Mouse (Mus musculus) neural tube, embryonic 12.5 days (tissue): Measurements from ENCODE around the gene Rnf6. TPM values are rescaled to one million over a fixed set of nuclear protein-coding genes. Genes with fewer than 3 reads are reported as not detected.

Experiments
- ATAC-seq: fragments of 200-750 bp; cut with Nextera tagmentation; 2 replicates; pipeline ENCODE4 v1.8.0; 2017; ENCODE audit warnings: low read depth, mild to moderate bottlenecking, moderate TSS enrichment, moderate library complexity; ENCODE audit not compliant: low FRiP score
- H3K27ac ChIP-seq: fragments of 300-500 bp; sonication (generic); 2 replicates; pipeline ENCODE4 v1.5.1; 2016
- H3K27me3 ChIP-seq: fragments of 300-500 bp; sonication (generic); replicated peaks from 2 replicates; pipeline ENCODE4 v1.6.1; 2016; ENCODE audit warnings: mild to moderate bottlenecking
- H3K36me3 ChIP-seq: fragments of 300-500 bp; sonication (generic); 2 replicates; pipeline ENCODE4 v1.6.1; 2016; ENCODE audit warnings: mild to moderate bottlenecking
- H3K4me1 ChIP-seq: fragments of 300-500 bp; sonication (generic); 2 replicates; pipeline ENCODE4 v1.6.1; 2016
- H3K4me2 ChIP-seq: fragments of 300-500 bp; sonication (generic); replicated peaks from 2 replicates; pipeline ENCODE4 v1.6.1; 2016; ENCODE audit warnings: mild to moderate bottlenecking
- H3K4me3 ChIP-seq: fragments of 300-500 bp; sonication (generic); 2 replicates; pipeline ENCODE4 v1.5.1; 2016
- H3K9ac ChIP-seq: fragments of 300-500 bp; sonication (generic); 2 replicates; pipeline ENCODE4 v1.6.1; 2016; ENCODE audit warnings: mild to moderate bottlenecking
- H3K9me3 ChIP-seq: fragments of 300-500 bp; sonication (generic); 2 replicates; pipeline ENCODE4 v1.6.1; 2016; ENCODE audit warnings: mild to moderate bottlenecking
- WGBS: fragments of 180-500 bp; shearing (Covaris S2); methylation state at CpG from one replicate; pipeline ENCODE4 v1.1.7; 2016; 5-methylcytosine and 5-hydroxymethylcytosine counted together
- polyA plus RNA-seq: library from polyadenylated mRNA; unstranded; fragments of >200 nt; fragmentation: Nextera tagmentation; extraction: Ambion mirVana; gene quantifications from 2 replicates; pipeline ENCODE4 v1.2.1, GENCODE M21; 2016

The Rnf6 gene
- 26.5 and 26.6 TPM in 2 replicates for polyA plus RNA-seq

GRCm38 (mm10) chr5:146220879-146221714 is at the start of gene Rnf6:
Gene Rnf6 (minus strand): TSS chr5:146221555.
- Histone ChIP-seq H3K27ac (peak within 1 kb of the TSS; percentile 94), H3K4me3 (peak within 1 kb of the TSS; percentile 70), H3K4me1 (peaks cover 5% of the 10 kb centered on the region; the same call in 1 of the 2 replicates), H3K9me3 (no peaks in the 10 kb centered on the region), H3K9ac (peak within 1 kb of the TSS; percentile 79), H3K27me3 (no peaks in the 10 kb centered on the region), H3K4me2 (peak within 1 kb of the TSS; percentile 64), H3K36me3 (peaks cover 18% of the 10 kb centered on the region)
- WGBS: under 1% methylated on average over 67 of the region's 67 CpGs
- peak; percentile 99 for ATAC-seq

- Histone ChIP-seq H3K4me2 (no peak overlapping the region), H3K27ac (no peak overlapping the region), H3K9me3 (no peaks in the 10 kb centered on the region), H3K4me1 (no peaks in the 10 kb centered on the region), H3K36me3 (peaks cover 11% of the 10 kb centered on the region; the same call in 1 of the 2 replicates), H3K9ac (no peak overlapping the region), H3K27me3 (no peaks in the 10 kb centered on the region), H3K4me3 (no peak overlapping the region)
- no peak for ATAC-seq
- WGBS: 85% methylated on average over 9 of the region's 9 CpGs
These were observed 49.2 kb upstream of the Rnf6 start for GRCm38 (mm10) chr5:146270593-146270992.

- WGBS: 90% methylated on average over 7 of the region's 7 CpGs
- no peak overlapping the region for H3K9ac ChIP-seq
- H3K27ac ChIP-seq: no peak overlapping the region
- peaks cover 4% of the 10 kb centered on the region; the same call in 1 of the 2 replicates for H3K36me3 ChIP-seq
- no peaks in the 10 kb centered on the region for H3K27me3 ChIP-seq
- no peaks in the 10 kb centered on the region for H3K9me3 ChIP-seq
- no peak overlapping the region for H3K4me3 ChIP-seq
- no peak overlapping the region for H3K4me2 ChIP-seq
- H3K4me1 ChIP-seq: no peaks in the 10 kb centered on the region
- no peak for ATAC-seq
These were observed 46.4 kb upstream of the Rnf6 start for GRCm38 (mm10) chr5:146267776-146268175.

- ATAC-seq: no peak
- H3K4me1 ChIP-seq: no peaks in the 10 kb centered on the region
- H3K9me3 ChIP-seq: no peaks in the 10 kb centered on the region
- peaks cover 8% of the 10 kb centered on the region; the same call in 1 of the 2 replicates for H3K36me3 ChIP-seq
- no peaks in the 10 kb centered on the region for H3K27me3 ChIP-seq
- H3K4me3 ChIP-seq: no peak overlapping the region
- no peak overlapping the region for H3K27ac ChIP-seq
- H3K4me2 ChIP-seq: no peak overlapping the region
- WGBS: 83% methylated on average over 4 of the region's 6 CpGs
- no peak overlapping the region for H3K9ac ChIP-seq
These were observed 44.7 kb upstream of the Rnf6 start for GRCm38 (mm10) chr5:146265934-146266591.

GRCm38 (mm10) chr5:146260003-146260402 is 38.6 kb upstream of the Rnf6 start:
- Histone ChIP-seq H3K27me3 (no peaks in the 10 kb centered on the region), H3K4me3 (no peak overlapping the region), H3K27ac (no peak overlapping the region), H3K4me1 (no peaks in the 10 kb centered on the region), H3K9me3 (0 out of 2 replicates have a peak, but pooled peaks cover 4% of the 10 kb centered on the region), H3K4me2 (no peak overlapping the region), H3K36me3 (peaks cover 16% of the 10 kb centered on the region), H3K9ac (no peak overlapping the region)
- 62% methylated on average over 9 of the region's 9 CpGs for WGBS
- no peak for ATAC-seq

GRCm38 (mm10) chr5:146253644-146254043 is 32.3 kb upstream of the Rnf6 start:
- 88% methylated on average over 5 of the region's 5 CpGs for WGBS
- H3K4me2 ChIP-seq: no peak overlapping the region
- 0 out of 2 replicates have a peak, but pooled peaks cover under 1% of the 10 kb centered on the region for H3K9me3 ChIP-seq
- no peak overlapping the region for H3K9ac ChIP-seq
- no peak overlapping the region for H3K4me3 ChIP-seq
- ATAC-seq: no peak
- no peaks in the 10 kb centered on the region for H3K27me3 ChIP-seq
- no peaks in the 10 kb centered on the region for H3K4me1 ChIP-seq
- peaks cover 8% of the 10 kb centered on the region for H3K36me3 ChIP-seq
- no peak overlapping the region for H3K27ac ChIP-seq

- Histone ChIP-seq H3K27ac (no peak overlapping the region), H3K4me3 (no peak overlapping the region), H3K4me2 (no peak overlapping the region), H3K4me1 (no peaks in the 10 kb centered on the region), H3K9ac (no peak overlapping the region), H3K27me3 (no peaks in the 10 kb centered on the region), H3K36me3 (peaks cover 6% of the 10 kb centered on the region; the same call in 1 of the 2 replicates), H3K9me3 (no peaks in the 10 kb centered on the region)
- ATAC-seq: no peak
- 92% methylated on average over 5 of the region's 5 CpGs for WGBS
These were observed 30.5 kb upstream of the Rnf6 start for GRCm38 (mm10) chr5:146251663-146252429.

- Histone ChIP-seq H3K36me3 (peaks cover 6% of the 10 kb centered on the region; the same call in 1 of the 2 replicates), H3K4me2 (no peak overlapping the region), H3K4me3 (no peak overlapping the region), H3K27ac (no peak overlapping the region), H3K9ac (no peak overlapping the region), H3K27me3 (no peaks in the 10 kb centered on the region), H3K4me1 (no peaks in the 10 kb centered on the region), H3K9me3 (no peaks in the 10 kb centered on the region)
- WGBS: 92% methylated on average over 12 of the region's 12 CpGs
- ATAC-seq: no peak
These were observed 29.2 kb upstream of the Rnf6 start for GRCm38 (mm10) chr5:146250369-146251075.

GRCm38 (mm10) chr5:146248746-146249145 is 27.4 kb upstream of the Rnf6 start:
- H3K4me2 ChIP-seq: no peak overlapping the region

GRCm38 (mm10) chr5:146247709-146248108 is 26.4 kb upstream of the Rnf6 start:
- Histone ChIP-seq H3K27ac (no peak overlapping the region), H3K4me1 (no peaks in the 10 kb centered on the region), H3K36me3 (peaks cover 4% of the 10 kb centered on the region; the same call in 1 of the 2 replicates), H3K27me3 (no peaks in the 10 kb centered on the region), H3K4me3 (no peak overlapping the region), H3K4me2 (no peak overlapping the region), H3K9me3 (no peaks in the 10 kb centered on the region), H3K9ac (no peak overlapping the region)
- ATAC-seq: no peak
- 83% methylated on average over 5 of the region's 5 CpGs for WGBS

More at GRCm38 (mm10) chr5:146248746-146249145, 27.4 kb upstream of the Rnf6 start:
- no peaks in the 10 kb centered on the region for H3K4me1 ChIP-seq
- WGBS: 91% methylated on average over 10 of the region's 10 CpGs
- no peaks in the 10 kb centered on the region for H3K9me3 ChIP-seq
- no peaks in the 10 kb centered on the region for H3K27me3 ChIP-seq
- H3K36me3 ChIP-seq: peaks cover 4% of the 10 kb centered on the region; the same call in 1 of the 2 replicates
- H3K4me3 ChIP-seq: no peak overlapping the region
- H3K27ac ChIP-seq: no peak overlapping the region
- no peak overlapping the region for H3K9ac ChIP-seq
- no peak for ATAC-seq

GRCm38 (mm10) chr5:146246386-146246785 is 25.0 kb upstream of the Rnf6 start:
- Histone ChIP-seq H3K4me1 (no peaks in the 10 kb centered on the region), H3K36me3 (peaks cover 4% of the 10 kb centered on the region; the same call in 1 of the 2 replicates), H3K27ac (no peak overlapping the region), H3K9ac (no peak overlapping the region), H3K9me3 (no peaks in the 10 kb centered on the region), H3K4me2 (no peak overlapping the region), H3K27me3 (no peaks in the 10 kb centered on the region), H3K4me3 (no peak overlapping the region)
- 100% methylated on average over 1 of the region's 1 CpGs for WGBS
- no peak for ATAC-seq
